Mouse (Mus musculus): Measurements from ENCODE around the gene Vax1. TPM values are rescaled to one million over a fixed set of nuclear protein-coding genes. Genes with fewer than 3 reads are reported as not detected.
A peak's percentile ranks its signal among the peaks of the same experiment; 100 is the strongest.

Vax1 gene
- total RNA-seq (2021): not detected
- long read RNA-seq, experiment 1, partial matches to known transcripts: 0 of 1 reads
- long read RNA-seq, experiment 1, other reads (novel, unspliced or antisense): 1 of 1 reads
- long read RNA-seq, experiment 2: 0 reads

- no peak for DNase-seq (ENCODE audit: low spot score in 2 of 2)
Measured at GRCm38 (mm10) chr19:59169936-59170765, at the start of gene Vax1. Gene Vax1 (minus strand): TSS chr19:59170056.

- DNase-seq (ENCODE audit: low spot score in 2 of 2): no peak
Measured at GRCm38 (mm10) chr19:59218991-59219390, 49.1 kb upstream of the Vax1 start, which contains the start of gene Kcnk18. Gene Kcnk18 (plus strand): TSS chr19:59219214.

GRCm38 (mm10) chr19:59216891-59217290 is 47.0 kb upstream of the Vax1 start:
- no peak for DNase-seq (ENCODE audit: low spot score in 2 of 2)

GRCm38 (mm10) chr19:59208986-59209385 is 39.1 kb upstream of the Vax1 start:
- DNase-seq (ENCODE audit: low spot score in 2 of 2): no peak

- DNase-seq (ENCODE audit: low spot score in 2 of 2): peak in 1 of 2 experiments; percentile 58
Measured at GRCm38 (mm10) chr19:59208475-59208874, 38.6 kb upstream of the Vax1 start.

- DNase-seq (ENCODE audit: low spot score in 2 of 2): peak; percentile 59 to 60
Measured at GRCm38 (mm10) chr19:59198161-59198560, 28.3 kb upstream of the Vax1 start.

- peak in 1 of 2 experiments; percentile 46 for DNase-seq (ENCODE audit: low spot score in 2 of 2)
Measured at GRCm38 (mm10) chr19:59196111-59196666, 26.3 kb upstream of the Vax1 start.

GRCm38 (mm10) chr19:59195181-59195770 is 25.4 kb upstream of the Vax1 start:
- no peak for DNase-seq (ENCODE audit: low spot score in 2 of 2)

GRCm38 (mm10) chr19:59193986-59194820 is 24.3 kb upstream of the Vax1 start:
- DNase-seq (ENCODE audit: low spot score in 2 of 2): no peak

- no peak for DNase-seq (ENCODE audit: low spot score in 2 of 2)
Measured at GRCm38 (mm10) chr19:59193456-59193855, 23.6 kb upstream of the Vax1 start.

- DNase-seq (ENCODE audit: low spot score in 2 of 2): no peak
Measured at GRCm38 (mm10) chr19:59192491-59192890, 22.6 kb upstream of the Vax1 start.

- DNase-seq (ENCODE audit: low spot score in 2 of 2): no peak
Measured at GRCm38 (mm10) chr19:59191123-59191505, 21.3 kb upstream of the Vax1 start.

GRCm38 (mm10) chr19:59190431-59191122 is 20.7 kb upstream of the Vax1 start:
- DNase-seq (ENCODE audit: low spot score in 2 of 2): no peak

- DNase-seq (ENCODE audit: low spot score in 2 of 2): no peak
Measured at GRCm38 (mm10) chr19:59188981-59189380, 19.1 kb upstream of the Vax1 start.

- DNase-seq (ENCODE audit: low spot score in 2 of 2): no peak
Measured at GRCm38 (mm10) chr19:59184000-59184399, 14.1 kb upstream of the Vax1 start.

GRCm38 (mm10) chr19:59173341-59174015 is 3.6 kb upstream of the Vax1 start:
- DNase-seq (ENCODE audit: low spot score in 2 of 2): no peak

- no peak for DNase-seq (ENCODE audit: low spot score in 2 of 2)
Measured at GRCm38 (mm10) chr19:59172781-59173180, 2.9 kb upstream of the Vax1 start.

GRCm38 (mm10) chr19:59171871-59172245 is 2.0 kb upstream of the Vax1 start:
- DNase-seq (ENCODE audit: low spot score in 2 of 2): no peak

GRCm38 (mm10) chr19:59171151-59171870 is 1.5 kb upstream of the Vax1 start:
- DNase-seq (ENCODE audit: low spot score in 2 of 2): no peak
